Mouse (Mus musculus) retina, adult 2 months (tissue): ENCODE results near the gene Cdk2.

ENCODE experiments used
- DNase-seq: peaks from one replicate; pipeline ENCODE4 v3.0.0-alpha.2; 2012; ENCODE audit warnings: low read depth, low spot score

The Cdk2 gene

DNA sequence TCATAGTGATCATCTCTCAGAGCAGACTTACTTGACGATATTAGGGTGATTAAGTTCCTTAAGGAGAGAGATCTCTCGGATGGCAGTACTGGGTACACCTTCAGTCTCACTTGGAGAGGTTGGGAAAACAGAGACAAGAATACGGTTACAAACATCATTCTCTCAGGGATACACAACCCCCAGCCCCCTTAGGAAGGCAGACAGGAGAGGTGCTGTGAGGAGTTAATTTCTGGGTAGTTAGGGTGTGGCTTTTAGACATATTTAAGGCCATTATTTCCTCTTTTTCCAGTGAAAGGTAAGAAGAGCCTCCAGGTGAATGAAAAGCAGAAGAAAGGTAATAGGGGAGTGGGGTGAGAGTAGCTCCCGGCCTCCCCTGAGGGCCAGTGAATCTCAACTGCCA, 936 bp downstream of the Cdk2 start, which contains the start of gene Pmel:
Pmel (plus strand) TSS at position 301 of the 400 bp plus-strand sequence.
- no peak for DNase-seq

DNA sequence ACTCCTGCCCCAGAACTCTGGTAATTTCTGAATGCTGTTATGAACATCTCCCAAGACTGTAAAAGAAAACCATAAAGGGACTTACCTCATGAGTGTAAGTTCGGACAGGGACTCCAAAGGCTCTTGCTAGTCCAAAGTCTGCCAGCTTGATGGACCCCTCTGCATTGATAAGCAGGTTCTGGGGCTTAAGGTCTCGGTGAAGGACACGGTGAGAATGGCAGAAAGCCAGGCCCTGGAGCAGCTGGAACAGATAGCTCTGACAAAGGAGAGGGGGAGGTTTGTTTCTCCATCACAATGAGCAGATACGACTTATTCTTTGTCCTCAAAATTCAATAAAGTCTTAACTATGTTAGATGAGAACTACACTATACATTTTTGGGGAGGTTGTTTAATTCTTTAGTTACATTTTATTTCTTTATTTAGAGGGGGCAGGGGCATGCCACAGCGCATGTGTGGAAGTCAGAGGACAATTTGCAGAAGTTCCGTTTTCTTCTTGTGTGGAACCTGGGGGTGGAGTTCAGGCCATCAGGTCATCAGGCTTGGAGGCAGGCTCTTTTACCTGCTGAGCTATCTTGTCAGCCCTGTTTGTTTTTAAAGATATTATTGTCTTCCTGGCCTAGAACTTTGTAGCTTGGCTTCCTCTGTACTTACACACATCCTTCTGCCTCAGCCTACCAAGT, 2.4 kb downstream of the Cdk2 start:
- no peak for DNase-seq

DNA sequence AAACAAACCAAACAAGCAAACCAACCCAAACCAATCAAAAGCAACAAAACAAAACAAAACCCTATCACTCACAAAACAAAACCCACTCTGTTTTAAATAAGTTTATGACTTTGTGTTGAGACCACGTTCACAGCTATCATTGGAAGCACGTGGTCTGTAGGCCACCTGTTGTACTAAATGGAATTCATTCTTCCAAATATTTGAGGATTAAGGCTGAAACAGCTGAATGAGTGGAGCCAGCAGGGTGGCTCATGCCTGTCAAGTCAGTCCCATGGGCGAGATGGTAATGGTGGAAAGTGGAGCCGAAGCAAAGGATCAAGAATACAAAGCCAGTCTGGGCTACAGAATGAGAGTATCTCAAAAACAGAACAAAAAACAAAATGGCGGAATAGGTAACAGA, 4.1 kb downstream of the Cdk2 start:
- no peak for DNase-seq

DNA sequence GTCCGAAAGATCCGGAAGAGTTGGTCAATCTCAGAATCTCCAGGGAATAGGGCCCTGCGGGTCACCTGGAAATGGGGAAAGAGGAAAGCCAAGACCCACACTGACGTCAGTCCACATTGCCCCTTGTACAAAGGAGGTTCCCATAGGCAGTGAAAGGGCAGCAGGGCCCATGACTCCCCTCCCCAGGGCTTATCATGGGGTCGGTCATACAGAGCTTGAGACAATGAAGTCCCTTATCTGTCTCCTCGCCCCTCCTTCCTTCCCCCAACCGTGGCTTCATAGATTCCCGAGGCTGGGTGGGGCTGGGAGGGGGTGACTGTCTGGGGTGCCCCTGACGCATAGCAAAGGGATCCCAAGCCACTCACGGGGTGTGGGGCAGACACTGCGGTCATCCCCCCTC, 5.2 kb downstream of the Cdk2 start:
- no peak for DNase-seq

DNA sequence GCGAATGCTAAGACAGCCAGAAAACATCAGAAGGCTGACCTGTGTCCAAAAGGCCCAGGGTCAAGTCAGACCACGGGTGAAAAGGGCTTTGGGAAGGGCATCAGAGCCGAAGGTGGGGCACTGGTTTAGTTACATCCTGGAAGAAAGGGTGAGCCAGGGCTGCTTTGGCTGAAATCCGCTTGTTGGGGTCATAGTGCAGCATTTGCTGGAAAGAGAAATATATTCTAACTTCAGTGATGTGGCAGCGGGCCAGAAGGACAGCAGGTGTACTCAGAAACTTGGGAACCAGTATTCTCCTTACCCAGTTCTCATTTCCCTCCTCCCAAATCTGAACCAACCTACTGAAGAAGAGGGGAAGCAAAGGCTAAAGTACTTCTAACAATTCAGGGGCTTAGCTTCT, 5.8 kb downstream of the Cdk2 start:
- no peak for DNase-seq

DNA sequence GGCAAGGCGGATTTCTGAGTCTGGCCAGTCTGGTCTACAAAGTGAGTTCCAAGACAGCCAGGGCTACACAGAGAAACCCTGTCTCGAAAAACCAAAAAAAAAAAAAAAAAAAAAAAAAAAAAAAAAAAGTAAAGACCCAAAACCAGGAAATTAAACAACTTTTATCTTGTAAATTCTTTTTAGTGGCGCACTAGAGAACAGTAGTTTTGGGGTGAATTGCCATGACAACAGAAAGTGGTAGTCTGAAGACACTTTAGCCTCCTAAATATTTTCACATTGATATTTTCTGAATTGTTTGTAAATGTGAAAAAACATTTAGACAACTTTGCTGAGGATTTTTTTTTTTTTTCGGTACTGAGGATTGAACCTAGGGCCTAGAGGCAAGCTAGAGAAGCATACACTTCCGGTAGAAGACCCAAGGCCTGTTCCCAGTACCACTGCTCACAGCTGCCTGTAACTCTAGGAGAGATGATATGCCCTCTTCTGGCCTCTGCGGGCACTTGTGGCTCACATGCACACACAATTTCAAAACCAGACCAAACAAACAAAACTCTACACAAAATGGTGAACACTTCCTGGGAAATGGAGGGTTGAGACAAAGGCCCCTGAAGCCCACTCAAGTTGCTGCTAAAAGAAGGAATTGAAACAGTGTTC, 7.6 kb downstream of the Cdk2 start:
- DNase-seq, result no peak

DNA sequence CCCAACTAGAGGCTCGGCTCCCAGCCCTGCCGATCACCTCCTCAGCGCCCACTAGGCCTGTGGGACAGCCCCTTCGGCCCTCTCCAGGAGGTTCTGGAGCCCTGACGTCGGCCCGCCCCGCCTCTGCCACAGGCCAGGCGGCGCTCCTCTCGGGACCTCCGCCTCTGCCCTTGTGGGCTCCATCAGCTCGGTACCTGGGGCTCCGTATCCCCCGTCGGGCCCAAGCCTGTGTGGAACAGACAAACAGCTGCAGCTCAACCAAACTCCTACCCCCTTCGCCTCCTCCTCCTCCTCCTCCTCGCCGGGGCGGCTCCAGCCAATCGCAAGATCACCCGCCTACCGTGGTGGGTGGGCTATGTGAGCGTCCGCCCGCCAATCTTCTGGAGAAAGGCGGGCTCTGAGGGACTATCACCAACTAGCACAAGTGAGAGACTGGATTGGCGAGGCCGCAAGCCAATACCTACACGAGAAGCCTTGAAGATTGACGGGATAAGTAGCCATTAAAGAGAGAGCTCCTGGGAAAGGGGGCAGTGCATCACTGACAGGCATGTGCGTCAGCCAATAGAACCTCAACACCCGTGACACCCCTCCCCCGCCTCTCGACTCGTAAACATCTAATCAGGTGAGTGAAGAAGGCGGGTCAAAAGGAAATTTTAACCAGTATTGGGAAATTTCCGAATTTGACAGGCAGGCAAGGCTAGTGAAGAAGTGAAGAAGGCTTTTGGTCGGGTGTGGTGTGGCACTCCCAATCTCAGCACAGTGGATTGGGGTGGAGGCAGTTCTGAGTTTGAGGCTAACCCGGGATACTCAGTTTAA, 8.6 kb downstream of the Cdk2 start, which contains the start of gene Rab5b:
Rab5b (minus strand) TSS at position 273 of the 816 bp plus-strand sequence.
- peak; percentile 99 for DNase-seq

DNA sequence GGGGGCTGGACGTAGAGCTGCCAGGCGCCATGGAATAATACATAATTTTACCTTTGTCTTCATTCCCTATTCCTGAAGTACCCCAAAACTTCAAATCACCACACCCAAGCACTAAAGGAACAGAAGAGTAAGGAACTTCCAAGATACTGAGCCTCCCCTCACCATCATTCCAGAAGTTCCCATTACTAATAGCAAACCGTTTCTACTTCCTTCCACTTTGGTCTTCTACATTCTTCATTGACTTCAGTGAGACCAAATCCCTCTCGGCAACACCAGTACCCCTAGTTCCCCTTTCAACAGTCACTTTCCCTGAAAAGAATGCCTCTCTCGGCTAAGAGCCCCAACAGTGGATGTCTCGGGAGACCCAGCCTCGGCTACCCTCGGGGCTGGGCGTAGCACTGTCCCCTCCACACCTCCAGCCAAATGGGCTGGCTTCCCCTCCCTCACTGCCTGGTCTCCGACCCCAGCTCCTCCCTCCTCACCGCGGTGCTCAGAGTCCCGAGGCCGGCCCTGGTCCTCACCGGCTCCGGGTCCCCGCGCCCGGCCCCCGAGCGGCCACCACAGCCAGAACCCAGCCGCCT, 9.3 kb downstream of the Cdk2 start:
- no peak for DNase-seq

DNA sequence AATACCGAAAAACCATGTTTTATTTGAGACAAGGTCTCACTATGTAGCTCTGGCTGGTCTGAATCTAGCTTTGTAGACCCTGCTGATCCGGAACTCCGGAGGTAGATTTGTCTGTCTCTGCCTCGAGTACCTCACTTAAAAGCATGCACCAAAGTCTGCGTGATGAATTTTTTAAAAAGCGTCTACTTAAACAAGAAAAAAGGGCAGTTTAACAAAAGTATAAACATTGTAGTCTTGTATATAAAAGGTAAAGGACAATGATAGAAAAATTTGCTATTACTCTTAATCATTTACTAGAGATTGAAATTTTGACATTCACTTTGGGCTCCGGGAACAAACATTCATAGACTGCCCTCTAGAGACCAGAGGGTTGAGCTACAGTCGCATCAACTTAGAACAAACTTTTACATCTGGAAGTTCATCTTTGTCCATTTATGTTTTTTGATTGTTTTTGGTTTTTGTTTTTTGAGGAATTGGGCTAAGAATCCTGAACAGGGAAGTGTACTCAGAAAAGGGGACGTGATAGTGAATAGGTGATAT, 30.3 kb downstream of the Cdk2 start:
- DNase-seq, result peak; percentile 8

DNA sequence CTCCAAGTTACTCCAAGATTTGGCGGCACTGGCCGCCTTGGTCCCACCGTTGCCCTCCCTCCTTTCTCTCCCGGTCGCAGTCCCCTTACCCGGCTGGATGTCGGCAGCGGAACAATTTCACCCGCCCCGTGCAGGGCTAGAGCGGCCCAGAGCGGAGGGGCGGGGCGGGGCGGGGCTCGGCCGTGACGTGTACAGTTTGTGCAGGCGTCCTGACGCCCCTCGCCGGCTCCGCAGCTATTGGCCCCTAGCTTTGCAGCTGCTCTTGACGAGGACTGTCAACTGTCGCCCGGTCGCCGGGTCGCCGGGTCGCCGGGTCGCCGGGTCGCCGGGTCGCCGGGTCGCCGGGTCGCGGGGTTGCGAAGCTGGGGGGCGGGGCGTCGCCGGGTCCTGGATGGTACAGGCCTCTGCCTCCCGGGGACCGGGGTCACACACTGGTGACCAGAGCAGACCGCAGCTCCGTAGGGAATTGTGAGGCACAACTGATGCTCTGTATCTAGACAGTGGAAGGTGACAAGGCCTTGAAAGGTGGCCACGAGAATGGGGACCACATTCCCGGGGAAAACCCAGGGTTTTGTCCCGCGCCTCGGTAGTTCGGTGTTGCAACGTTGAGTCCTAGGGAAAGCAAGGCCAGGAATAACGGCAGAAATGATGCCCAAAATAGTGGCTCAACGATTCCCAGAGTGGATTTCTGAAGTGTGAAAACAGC, 30.9 kb downstream of the Cdk2 start, which contains the start of gene Suox:
Suox (minus strand) TSS at position 311 of the 706 bp plus-strand sequence.
- peak; percentile 44 for DNase-seq

DNA sequence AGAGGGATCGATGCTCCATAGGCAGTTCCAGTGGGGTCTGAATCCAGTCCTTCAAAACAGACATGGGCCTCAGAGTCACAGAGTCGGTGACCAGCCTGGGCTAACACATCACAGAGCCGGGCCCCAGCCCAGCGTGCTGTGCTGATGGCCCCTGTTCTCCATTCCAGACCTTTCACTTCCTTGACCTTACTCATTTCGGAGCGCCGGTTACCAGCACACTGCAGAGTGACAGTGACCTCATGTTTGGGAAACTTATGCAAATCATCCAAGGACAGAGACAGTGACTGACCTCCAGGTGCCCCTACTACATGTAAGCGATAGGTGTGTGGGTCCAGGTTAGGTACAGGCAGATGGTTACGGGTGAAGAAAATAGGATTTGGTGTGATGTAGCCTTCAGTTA, 33.7 kb downstream of the Cdk2 start:
- no peak for DNase-seq

DNA sequence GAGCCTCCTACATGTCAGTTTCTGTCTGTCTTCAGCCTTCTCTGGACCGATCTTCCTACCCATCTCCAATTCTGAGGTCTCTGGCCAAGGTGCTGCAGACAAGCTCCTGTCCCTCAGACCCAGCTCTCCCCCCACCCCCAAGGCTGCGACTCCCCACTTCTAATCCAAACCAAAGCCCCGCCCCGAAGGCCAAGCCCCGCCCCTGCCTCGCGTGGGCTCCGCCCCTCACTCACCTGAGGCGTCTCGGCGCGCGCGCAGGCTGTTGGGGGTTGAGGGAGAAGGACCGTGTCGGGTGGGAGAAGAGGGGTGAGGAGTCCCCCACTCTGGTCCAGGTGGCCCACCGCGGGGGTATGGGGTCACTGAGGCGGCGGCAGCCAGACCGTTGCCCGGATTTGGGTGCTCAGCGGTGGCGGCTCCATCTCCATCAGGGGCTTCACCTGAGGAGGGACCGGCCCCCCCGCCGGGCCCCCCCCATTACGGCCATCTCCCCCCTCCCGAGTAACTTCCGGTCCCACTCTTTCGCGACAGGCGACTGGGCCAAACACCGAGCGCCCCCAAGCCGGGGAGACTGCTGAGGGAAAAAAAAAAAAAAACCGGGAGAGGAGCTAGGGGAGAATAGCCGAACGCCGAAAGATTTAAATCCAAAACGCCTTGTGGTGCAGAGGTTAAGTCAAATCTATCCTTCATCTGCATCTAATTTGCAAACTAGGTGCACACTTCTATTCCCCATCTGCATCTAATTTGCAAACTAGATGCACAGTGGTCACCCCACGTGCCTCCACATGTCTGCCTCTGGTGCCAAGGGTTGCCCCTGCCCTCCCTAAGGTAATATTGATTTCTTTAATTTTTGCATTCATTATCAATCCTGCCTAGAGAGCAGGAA, 35.8 kb downstream of the Cdk2 start:
- DNase-seq, result peak; percentile 61

DNA sequence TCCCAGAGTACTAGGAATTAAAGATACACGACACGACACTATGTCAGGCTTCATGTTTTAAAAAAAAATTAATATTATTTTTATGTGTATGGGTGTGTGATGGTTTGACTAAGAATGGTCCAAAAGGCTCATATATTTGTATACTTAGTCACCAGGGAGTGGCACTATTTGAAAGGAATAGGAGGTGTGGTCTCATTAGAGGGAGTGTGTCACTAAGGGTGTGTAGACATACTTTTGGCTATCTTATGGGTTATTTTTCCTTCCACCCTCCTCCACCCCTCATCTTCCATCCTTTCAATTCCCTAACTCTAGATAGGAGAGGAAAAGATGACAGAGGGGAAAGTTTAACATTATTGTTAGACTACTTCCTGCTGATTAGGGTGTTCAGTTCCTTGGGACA, 39.0 kb downstream of the Cdk2 start:
- no peak for DNase-seq

DNA sequence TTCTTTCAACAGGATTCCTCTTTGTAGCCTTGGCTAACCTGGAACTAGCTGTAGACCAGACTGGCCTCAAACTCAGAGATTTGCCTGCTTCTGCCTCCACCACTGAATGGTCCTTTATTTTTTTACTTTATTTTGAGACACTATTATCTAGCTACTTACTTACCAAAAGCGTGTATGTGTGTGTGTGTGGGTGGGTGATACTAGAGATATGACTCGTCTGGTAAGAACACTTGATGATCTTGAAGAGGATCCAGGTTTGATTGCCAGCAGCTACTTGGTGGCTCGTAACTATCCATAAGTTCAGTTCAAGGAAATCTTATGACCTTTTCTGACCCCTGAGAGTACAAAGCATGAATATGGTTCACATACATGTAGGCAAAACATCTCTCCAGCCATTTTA, 39.5 kb downstream of the Cdk2 start:
- no peak for DNase-seq

DNA sequence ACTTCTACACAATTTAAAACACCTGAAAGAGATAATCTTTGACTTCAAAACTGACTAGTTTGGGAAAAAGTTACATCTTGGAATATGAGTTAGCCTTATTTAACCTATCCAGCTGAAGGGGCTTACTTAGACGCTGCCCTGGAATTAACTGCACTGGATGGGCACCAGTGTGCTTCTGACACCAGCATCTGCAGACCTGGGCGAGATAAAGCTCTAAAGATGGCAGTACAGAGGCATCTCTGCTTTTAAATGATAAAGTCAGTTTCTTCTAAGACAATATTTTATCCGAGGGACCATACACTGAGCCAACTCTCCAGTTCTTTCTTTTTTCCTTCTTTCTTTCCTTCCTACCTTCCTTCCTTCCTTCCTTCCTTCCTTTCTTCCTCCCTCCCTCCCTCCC, 40.0 kb downstream of the Cdk2 start:
- no peak for DNase-seq

DNA sequence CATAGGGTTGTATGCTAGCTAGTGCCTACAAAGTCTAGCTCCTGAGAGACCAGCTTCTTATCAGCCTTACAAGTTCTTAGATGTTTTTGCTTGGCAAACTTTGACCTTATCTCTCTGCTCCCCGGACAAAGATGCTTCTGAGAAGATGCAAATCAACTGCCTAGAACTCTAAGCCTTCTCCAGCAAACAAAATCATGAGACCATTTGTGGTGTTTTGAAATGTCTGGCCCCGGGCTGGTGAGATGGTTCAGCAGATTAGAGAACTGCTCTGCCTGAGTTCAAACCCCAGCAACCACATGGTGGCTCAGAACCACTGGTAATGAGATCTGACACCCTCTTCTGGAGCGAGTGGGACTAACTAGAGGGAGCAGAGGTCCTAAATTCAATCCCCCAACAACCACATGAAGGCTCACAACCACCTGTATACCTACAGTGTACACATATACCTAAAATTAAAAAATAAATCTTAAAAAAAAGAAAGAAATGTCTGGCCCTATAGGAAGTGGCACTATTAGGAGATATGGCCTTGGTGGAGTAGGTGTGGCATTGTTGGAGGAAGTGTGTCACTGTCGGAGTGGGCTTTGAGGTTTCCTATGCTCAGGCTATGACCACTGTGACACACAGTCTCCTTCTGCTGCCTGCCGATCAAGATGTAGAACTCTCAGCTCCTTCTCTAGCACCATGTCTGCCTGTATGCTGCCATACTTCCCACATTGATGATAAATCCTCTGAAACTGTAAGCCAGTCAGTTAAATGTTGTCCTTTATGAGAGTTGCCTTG, 41.2 kb downstream of the Cdk2 start:
- no peak for DNase-seq

DNA sequence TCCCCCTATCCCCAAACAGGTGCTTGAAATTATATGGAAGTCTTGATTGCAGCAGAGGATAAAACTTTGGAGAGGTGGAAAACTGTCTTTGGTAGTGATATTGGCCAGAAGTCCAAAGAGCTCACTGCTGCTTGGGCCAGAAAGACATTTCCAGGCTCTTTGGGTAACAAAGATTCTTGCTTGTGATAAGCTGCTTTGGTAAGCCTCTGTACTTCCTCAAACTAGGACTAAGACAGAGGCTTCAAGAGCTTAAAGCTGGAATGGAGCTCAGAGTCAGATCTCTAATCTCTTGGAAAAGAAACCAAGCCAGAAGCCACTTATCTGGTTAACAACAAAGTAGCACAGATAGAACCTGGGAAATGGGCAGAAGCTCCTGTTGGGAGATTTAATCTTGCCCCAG, 42.4 kb downstream of the Cdk2 start:
- DNase-seq, result no peak

DNA sequence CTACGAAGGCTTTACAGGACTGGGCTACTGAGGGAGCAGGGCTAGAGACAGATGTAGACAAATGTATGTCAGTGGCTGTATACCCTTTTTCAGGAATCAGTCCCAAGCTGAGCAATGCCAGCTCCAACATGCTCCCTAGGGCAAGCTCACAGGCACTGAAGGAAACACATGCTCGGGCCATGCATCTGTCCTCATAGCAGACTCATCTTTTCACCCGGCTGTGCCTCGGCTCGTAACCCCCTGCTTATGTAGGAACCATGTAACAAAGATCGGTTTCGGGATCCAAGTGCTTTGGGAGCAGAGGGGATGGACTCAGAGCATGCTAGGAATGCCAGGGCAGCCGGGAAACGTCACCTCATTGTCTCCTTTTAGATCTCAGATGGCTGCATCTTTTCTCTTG, 45.3 kb downstream of the Cdk2 start:
- no peak for DNase-seq

DNA sequence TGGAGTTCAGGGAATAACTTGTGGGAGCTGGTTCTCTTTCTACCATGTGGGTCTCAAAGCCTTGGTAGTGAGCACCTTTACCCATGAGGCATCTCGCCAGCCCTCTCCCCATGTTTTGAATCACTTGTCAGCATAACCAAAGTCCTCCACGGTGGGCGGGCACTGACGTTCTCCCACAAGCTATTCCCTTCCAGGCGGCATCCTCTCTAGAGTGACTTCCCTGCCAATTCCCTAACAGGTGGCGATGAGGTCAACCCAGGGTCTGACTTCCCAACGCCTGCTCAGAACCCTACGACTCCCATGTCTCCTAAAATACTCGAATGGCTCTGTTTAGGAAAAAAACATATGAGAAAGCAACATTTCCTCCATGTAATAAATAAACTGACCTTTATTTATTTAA, 47.0 kb downstream of the Cdk2 start:
- no peak for DNase-seq
